Mouse (Mus musculus) common myeloid progenitor, adult 5-6 weeks (primary cell): ENCODE measurements around the gene Ghrhr. TPM values are rescaled to one million over a fixed set of nuclear protein-coding genes. Genes with fewer than 3 reads are reported as not detected.
A peak's percentile ranks its signal among the peaks of the same experiment; 100 is the strongest.

ENCODE experiments used
- ATAC-seq: replicated peaks from 2 replicates; pipeline ENCODE4 v1.8.0; 2016; ENCODE audit warnings: low read depth, mild to moderate bottlenecking, moderate TSS enrichment, inconsistent platforms; ENCODE audit not compliant: poor library complexity, severe bottlenecking
- total RNA-seq: library from RNA; stranded (forward); fragments of 200-1000, 187-1606 nt; gene quantifications from 2 replicates; pipeline ENCODE4 v1.2.3, GENCODE M21; 2017

Ghrhr gene
- total RNA-seq, 1 experiment from 2014 or later: not detected

DNA sequence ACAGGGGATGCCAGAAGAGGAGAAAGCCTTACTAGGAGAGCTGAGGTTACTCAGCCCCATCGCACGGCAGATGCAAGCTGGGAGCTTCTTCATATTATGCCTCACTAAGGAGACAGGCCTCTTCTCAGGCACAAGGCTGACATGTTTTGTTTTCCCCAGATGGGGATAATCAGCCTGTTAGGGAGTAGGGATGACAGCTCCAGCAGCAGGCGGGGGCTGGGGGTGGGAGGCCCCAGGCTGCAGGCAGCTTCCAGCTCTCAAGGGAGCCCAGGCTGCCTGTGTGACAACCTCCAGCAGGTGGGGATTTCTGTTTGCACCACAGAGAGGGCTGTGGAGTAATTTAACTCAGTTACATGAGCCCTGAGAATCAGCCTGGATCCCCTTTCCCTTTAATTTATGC lies 58.3 kb downstream of the Ghrhr start:
- no peak for ATAC-seq

DNA sequence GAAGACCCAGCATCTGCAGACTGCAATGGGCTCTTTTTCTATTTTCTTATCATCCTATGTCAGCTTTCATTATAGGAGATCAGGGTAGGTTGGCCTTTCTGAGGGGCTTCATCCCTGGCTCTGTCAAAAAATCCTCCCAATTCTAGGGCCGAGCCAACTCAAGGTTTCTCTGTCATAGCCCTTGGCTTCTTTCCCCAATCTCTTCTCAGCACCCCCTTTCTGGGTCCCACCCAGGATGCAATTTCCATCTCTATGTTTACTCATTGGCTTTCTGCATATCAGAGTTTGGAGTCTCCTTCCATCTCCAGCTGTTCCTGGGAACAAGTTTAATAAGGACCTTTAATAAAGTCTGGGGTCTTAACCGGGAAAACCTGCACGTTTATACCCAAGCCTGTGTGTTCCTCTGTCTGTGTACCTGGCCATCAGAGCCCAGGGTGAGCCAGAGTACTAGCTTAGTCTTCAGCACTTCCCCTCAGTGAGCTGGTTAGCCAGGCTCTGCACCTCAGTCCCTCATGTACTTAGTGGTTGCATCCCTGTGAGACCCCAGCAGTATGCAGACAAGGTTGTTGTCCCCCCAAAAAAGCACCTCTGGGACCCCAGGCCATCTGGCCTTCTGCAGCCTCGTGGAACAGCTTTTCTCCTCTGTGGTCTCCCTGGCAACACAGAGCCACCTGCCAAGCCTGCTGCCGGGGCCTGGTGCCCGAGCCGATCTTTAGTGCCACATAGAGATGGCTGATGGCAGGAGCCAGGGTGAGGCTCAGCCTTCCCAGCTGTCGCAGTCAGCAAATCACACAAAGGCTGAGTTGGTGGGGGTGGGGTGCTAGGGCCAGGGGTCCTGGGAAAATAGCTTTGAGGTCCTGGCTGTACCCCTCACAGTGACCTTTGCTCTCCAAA lies 59.4 kb downstream of the Ghrhr start:
- ATAC-seq: no peak

DNA sequence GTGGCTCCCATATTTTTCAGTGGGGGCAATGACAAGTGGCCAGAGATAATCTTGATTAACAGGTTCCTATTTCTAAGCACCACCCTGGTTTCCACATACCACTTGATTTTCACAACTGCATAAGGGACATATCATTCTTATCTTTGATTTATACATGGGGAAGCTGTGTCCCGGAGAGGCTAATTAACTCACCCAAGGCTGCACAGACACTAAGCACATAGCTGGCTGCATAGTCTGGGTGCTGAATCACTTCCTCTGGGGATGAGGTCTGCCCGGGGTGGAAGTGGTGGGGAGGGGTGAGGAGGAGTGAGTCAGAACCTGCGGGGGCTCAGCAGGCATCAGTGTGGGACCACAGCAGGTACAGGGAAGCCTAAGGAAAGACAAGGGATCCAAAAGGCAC lies 61.8 kb downstream of the Ghrhr start:
- peak; percentile 90 for ATAC-seq

Other genes with a start within 250 kb of the Ghrhr start
- gene Crhr2, start 243.3 kb upstream of the Ghrhr start, total RNA-seq: not detected in 2 replicates
- gene Inmt, start 201.3 kb upstream of the Ghrhr start, total RNA-seq: not detected in 2 replicates
- 8.0 and 11.5 TPM in 2 replicates for gene Mindy4, start 172.9 kb upstream of the Ghrhr start, total RNA-seq
- 131 and 152 TPM in 2 replicates for gene Aqp1, start 39.9 kb upstream of the Ghrhr start, total RNA-seq
- gene Adcyap1r1, start 75.7 kb downstream of the Ghrhr start, total RNA-seq: not detected in 2 replicates